Mouse (Mus musculus): Measurements from ENCODE around the gene Ptpa. TPM values are rescaled to one million over a fixed set of nuclear protein-coding genes. Genes with fewer than 3 reads are reported as not detected.

The Ptpa gene
- polyA plus RNA-seq, 1 experiment: 213 TPM

DNA sequence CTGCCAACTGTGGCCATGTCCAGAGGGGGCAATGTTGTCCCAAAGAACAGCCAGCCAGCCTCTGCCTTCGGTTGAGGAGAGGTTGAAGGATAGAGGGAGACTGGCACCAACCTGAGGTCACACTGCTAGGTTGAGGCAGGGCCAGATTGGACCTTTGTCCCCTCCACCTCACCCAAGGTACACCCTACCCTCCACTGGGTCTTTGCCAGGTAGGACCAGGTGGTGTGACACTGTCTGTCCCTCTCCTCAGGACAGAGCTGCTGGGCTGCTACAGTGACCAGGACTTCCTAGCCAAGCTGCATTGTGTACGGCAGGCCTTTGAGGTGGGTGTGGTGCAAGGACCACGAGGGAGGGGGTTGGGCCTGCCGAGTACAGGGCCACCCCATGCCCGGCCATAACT lies 38.1 kb upstream of the Ptpa start:
- H3K4me3 ChIP-seq (ENCODE audit: insufficient read depth, poor library complexity, severe bottlenecking): no peak overlapping the region
- no peak overlapping the region for H3ac ChIP-seq (ENCODE audit: control insufficient read depth, insufficient read length, low read depth)
- TF ChIP-seq MYOD1 (IDR thresholded peaks at IDR 0.05; ENCODE audit: control insufficient read depth, insufficient read length, low read depth) (no peak), USF1 (IDR thresholded peaks at IDR 0.05; ENCODE audit: low read depth) (no peak), FOSL1 (IDR thresholded peaks at IDR 0.05; ENCODE audit: insufficient read depth, low read length, poor library complexity, severe bottlenecking) (no peak)
- H3K36me3 ChIP-seq (ENCODE audit: control insufficient read depth, insufficient read depth): peaks cover 50% of the 10 kb centered on the region
- H3K79me3 ChIP-seq (ENCODE audit: low read depth): no peaks in the 10 kb centered on the region
- no peaks in the 10 kb centered on the region for H3K79me2 ChIP-seq (ENCODE audit: control insufficient read depth, insufficient read depth)
- no peaks in the 10 kb centered on the region for H3K27me3 ChIP-seq (ENCODE audit: control insufficient read depth, insufficient read depth, insufficient read length)

DNA sequence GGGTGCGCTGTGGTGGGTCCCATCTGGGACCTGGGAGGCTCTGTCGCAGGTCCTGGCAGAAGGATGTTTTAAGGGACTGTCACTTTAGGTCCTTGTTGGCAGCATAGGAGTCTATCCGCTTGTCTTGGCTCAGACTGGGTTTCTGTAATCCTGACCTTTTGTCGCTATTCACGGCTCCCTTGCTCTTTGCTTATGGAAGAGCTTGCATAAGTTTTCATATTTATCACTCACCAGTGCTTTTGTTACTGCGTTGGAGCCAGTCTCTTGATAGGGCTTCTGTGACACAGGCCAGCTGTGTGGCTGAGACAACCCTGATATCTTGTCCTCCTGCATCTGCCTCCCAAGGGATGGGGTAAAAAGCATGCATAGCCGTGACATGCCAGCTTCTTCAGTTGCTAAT lies 36.5 kb upstream of the Ptpa start:
- TF ChIP-seq MYOD1 (IDR thresholded peaks at IDR 0.05; ENCODE audit: control insufficient read depth, insufficient read length, low read depth): no peak
- no peak for TF ChIP-seq USF1 (IDR thresholded peaks at IDR 0.05; ENCODE audit: low read depth)
- no peak for TF ChIP-seq CEBPB (IDR thresholded peaks at IDR 0.05; ENCODE audit: low read depth)
- TF ChIP-seq MAX (IDR thresholded peaks at IDR 0.05): no peak
- TF ChIP-seq FOSL1 (IDR thresholded peaks at IDR 0.05; ENCODE audit: insufficient read depth, low read length, poor library complexity, severe bottlenecking): no peak
- no peak for TF ChIP-seq MYOG (IDR thresholded peaks at IDR 0.05; ENCODE audit: control insufficient read depth, extremely low read depth, insufficient read length)
- no peak for TF ChIP-seq CTCF (IDR thresholded peaks at IDR 0.05; ENCODE audit: control insufficient read depth, insufficient read depth, insufficient read length)
- Histone ChIP-seq H3K36me3 (ENCODE audit: control insufficient read depth, insufficient read depth) (peaks cover 37% of the 10 kb centered on the region), H3K79me2 (ENCODE audit: control insufficient read depth, insufficient read depth) (no peaks in the 10 kb centered on the region)

DNA sequence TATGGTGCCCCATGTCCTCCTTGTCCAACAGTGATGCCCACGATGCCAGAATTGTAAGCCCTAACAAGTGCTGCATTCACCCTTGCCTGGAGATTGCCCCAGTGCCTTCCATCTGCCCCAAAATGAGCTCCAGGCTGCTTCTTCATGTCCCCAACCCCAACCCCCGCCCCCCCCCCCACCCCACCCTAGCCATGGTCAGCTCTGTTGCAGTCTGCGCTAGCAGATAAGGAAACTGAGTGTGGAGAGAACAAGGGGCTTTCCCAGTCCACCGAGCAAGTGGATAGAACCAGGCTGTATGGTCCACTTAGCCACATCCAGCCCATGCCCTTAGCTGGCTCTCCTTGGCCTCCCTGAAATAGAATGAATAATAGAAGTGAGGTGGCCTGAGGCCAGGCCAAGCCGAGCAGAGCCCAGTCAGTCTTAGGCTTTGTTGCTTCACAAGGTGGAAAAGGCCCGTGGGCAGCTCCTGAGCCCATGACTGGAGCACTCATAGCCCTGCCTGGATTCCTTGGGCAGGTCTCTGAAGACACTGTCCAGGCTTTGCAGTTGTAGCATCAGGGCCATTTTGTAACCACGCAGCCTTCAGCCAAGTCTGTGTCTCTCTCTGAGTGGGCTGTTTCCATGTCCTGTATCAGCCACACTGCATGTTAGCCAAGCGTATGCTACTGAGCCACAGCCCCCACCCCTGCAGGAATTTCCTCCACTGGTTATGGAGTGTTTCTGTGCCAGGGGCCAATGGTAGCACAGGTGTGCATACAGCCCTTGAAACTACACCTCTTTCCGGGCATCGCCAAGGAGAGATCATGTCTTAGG lies 35.1 kb upstream of the Ptpa start:
- Histone ChIP-seq H3ac (ENCODE audit: control insufficient read depth, insufficient read length, low read depth) (no peak overlapping the region), H3K27me3 (ENCODE audit: control insufficient read depth, insufficient read depth, insufficient read length) (no peaks in the 10 kb centered on the region), H3K79me2 (ENCODE audit: control insufficient read depth, insufficient read depth) (no peaks in the 10 kb centered on the region), H3K4me3 (ENCODE audit: insufficient read depth, poor library complexity, severe bottlenecking) (no peak overlapping the region), H3K36me3 (ENCODE audit: control insufficient read depth, insufficient read depth) (peaks cover 37% of the 10 kb centered on the region), H3K79me3 (ENCODE audit: low read depth) (no peaks in the 10 kb centered on the region)
- TF ChIP-seq CEBPB (IDR thresholded peaks at IDR 0.05; ENCODE audit: low read depth) (no peak), FOSL1 (IDR thresholded peaks at IDR 0.05; ENCODE audit: insufficient read depth, low read length, poor library complexity, severe bottlenecking) (no peak), MAX (IDR thresholded peaks at IDR 0.05) (no peak), USF1 (IDR thresholded peaks at IDR 0.05; ENCODE audit: low read depth) (no peak), CTCF (IDR thresholded peaks at IDR 0.05; ENCODE audit: control insufficient read depth, insufficient read depth, insufficient read length) (no peak), MYOD1 (IDR thresholded peaks at IDR 0.05; ENCODE audit: control insufficient read depth, insufficient read length, low read depth) (no peak), MYOG (IDR thresholded peaks at IDR 0.05; ENCODE audit: control insufficient read depth, extremely low read depth, insufficient read length) (no peak)

More for the DNA sequence above, 36.5 kb upstream of the Ptpa start:
- Histone ChIP-seq H3K4me3 (ENCODE audit: insufficient read depth, poor library complexity, severe bottlenecking) (no peak overlapping the region), H3K79me3 (ENCODE audit: low read depth) (no peaks in the 10 kb centered on the region), H3ac (ENCODE audit: control insufficient read depth, insufficient read length, low read depth) (no peak overlapping the region), H3K27me3 (ENCODE audit: control insufficient read depth, insufficient read depth, insufficient read length) (no peaks in the 10 kb centered on the region)

DNA sequence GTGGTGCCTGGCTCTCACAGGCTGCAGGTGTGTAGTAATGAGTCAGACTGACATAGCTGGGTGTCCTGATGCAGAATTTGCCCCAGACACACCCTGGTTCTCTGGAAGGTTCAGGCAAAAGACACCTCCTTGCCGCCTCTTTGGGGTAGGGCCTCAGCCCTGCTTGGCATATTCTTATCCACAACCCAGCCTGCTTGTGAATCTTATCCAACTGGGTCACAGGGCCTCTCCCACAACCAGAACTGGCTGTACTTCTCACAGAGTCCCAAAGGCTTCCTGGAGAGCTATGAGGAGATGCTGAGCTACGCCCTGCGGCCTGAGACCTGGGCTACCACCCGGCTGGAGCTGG lies 34.5 kb upstream of the Ptpa start:
- H3ac ChIP-seq (ENCODE audit: control insufficient read depth, insufficient read length, low read depth): no peak overlapping the region
- H3K79me2 ChIP-seq (ENCODE audit: control insufficient read depth, insufficient read depth): no peaks in the 10 kb centered on the region
- no peak for TF ChIP-seq USF1 (IDR thresholded peaks at IDR 0.05; ENCODE audit: low read depth)
- no peak for TF ChIP-seq CEBPB (IDR thresholded peaks at IDR 0.05; ENCODE audit: low read depth)
- no peak overlapping the region for H3K4me3 ChIP-seq (ENCODE audit: insufficient read depth, poor library complexity, severe bottlenecking)
- H3K36me3 ChIP-seq (ENCODE audit: control insufficient read depth, insufficient read depth): peaks cover 32% of the 10 kb centered on the region
- no peaks in the 10 kb centered on the region for H3K27me3 ChIP-seq (ENCODE audit: control insufficient read depth, insufficient read depth, insufficient read length)
- H3K79me3 ChIP-seq (ENCODE audit: low read depth): no peaks in the 10 kb centered on the region

DNA sequence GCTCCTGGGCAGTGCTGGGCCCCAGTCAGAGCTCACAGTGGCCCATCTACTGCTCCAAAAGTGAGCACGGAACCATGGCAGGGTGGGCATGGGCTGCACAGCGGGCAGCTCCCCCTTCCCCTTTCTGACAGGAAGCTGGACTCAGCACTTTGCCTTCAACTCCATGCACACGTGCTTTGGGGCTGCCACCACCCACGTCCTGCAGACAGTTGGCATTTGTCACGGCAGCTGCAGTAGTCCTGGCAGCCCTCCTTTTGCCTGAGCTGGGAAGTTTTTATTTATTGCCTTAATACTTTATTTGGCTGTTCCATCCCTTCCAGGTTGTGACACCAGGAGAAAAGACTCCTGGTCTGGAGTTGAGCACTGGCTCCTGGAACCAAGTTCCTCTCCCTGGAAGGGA lies 31.0 kb upstream of the Ptpa start:
- TF ChIP-seq CTCF (IDR thresholded peaks at IDR 0.05; ENCODE audit: control insufficient read depth, insufficient read depth, insufficient read length) (no peak), MYOG (IDR thresholded peaks at IDR 0.05; ENCODE audit: control insufficient read depth, extremely low read depth, insufficient read length) (no peak)
- Histone ChIP-seq H3K27me3 (ENCODE audit: control insufficient read depth, insufficient read depth, insufficient read length) (no peaks in the 10 kb centered on the region), H3K79me3 (ENCODE audit: low read depth) (no peaks in the 10 kb centered on the region), H3ac (ENCODE audit: control insufficient read depth, insufficient read length, low read depth) (no peak overlapping the region), H3K36me3 (ENCODE audit: control insufficient read depth, insufficient read depth) (peaks cover 13% of the 10 kb centered on the region), H3K79me2 (ENCODE audit: control insufficient read depth, insufficient read depth) (no peaks in the 10 kb centered on the region), H3K4me3 (ENCODE audit: insufficient read depth, poor library complexity, severe bottlenecking) (no peak overlapping the region)

DNA sequence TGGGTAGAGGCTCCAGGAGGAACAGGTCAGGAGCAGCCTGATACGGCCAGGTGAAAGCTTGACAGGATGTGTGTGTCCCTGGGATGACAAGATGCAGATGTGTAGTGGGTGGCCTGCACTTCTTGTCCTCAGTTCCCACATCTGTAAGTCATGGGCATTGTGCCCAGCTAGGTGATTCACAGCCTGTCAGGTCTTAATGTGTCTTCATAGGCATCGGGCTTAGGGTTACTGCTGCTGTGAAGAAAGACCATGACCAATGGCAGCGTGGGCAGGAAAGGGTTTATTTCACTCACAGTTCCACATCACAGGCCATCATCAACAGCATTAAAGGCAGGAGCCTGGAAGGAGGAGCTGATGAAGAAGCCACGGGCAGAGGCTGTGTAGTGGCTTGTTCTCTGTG lies 30.2 kb upstream of the Ptpa start:
- H3ac ChIP-seq (ENCODE audit: control insufficient read depth, insufficient read length, low read depth): no peak overlapping the region
- H3K4me3 ChIP-seq (ENCODE audit: insufficient read depth, poor library complexity, severe bottlenecking): no peak overlapping the region
- no peaks in the 10 kb centered on the region for H3K79me3 ChIP-seq (ENCODE audit: low read depth)
- H3K36me3 ChIP-seq (ENCODE audit: control insufficient read depth, insufficient read depth): peaks cover 8% of the 10 kb centered on the region
- H3K27me3 ChIP-seq (ENCODE audit: control insufficient read depth, insufficient read depth, insufficient read length): no peaks in the 10 kb centered on the region
- no peaks in the 10 kb centered on the region for H3K79me2 ChIP-seq (ENCODE audit: control insufficient read depth, insufficient read depth)
- no peak for TF ChIP-seq MYOG (IDR thresholded peaks at IDR 0.05; ENCODE audit: control insufficient read depth, extremely low read depth, insufficient read length)
- TF ChIP-seq MAX (IDR thresholded peaks at IDR 0.05): no peak
- TF ChIP-seq MYOD1 (IDR thresholded peaks at IDR 0.05; ENCODE audit: control insufficient read depth, insufficient read length, low read depth): no peak
- TF ChIP-seq CTCF (IDR thresholded peaks at IDR 0.05; ENCODE audit: control insufficient read depth, insufficient read depth, insufficient read length): no peak
- no peak for TF ChIP-seq FOSL1 (IDR thresholded peaks at IDR 0.05; ENCODE audit: insufficient read depth, low read length, poor library complexity, severe bottlenecking)
- TF ChIP-seq CEBPB (IDR thresholded peaks at IDR 0.05; ENCODE audit: low read depth): no peak
- no peak for TF ChIP-seq USF1 (IDR thresholded peaks at IDR 0.05; ENCODE audit: low read depth)

All from C2C12 (cell line).